Mouse (Mus musculus): ENCODE data around the gene Crabp1.

GRCm38 (mm10) chr9:54764561-54765217, at the start of gene Crabp1:
- TF ChIP-seq CTCF (IDR thresholded peaks at IDR 0.05; ENCODE audit: extremely low read depth, insufficient read length, insufficient replicate concordance, low read depth, low read length) (no peak), POLR2A (IDR thresholded peaks at IDR 0.05; ENCODE audit: low read depth, low read length) (no peak)
